Mouse (Mus musculus) testis, adult 2 months (tissue): Measurements from ENCODE around the gene Hist1h1c.
"Not testable (repeated sequence)": the region's sequence is repeated elsewhere in the genome, so short reads cannot be mapped to it uniquely, and the experiment has no call there.

ENCODE experiments used
- CTCF ChIP-seq: fragments of 200-500 bp; IDR thresholded peaks from 2 replicates; pipeline ENCODE4 v1.5.1; 2012; ENCODE audit warnings: low read depth, mild to moderate bottlenecking, inconsistent platforms, low read length, moderate library complexity; ENCODE audit not compliant: control insufficient read depth, insufficient read depth, insufficient replicate concordance
- POLR2A ChIP-seq: fragments of 200-500 bp; IDR thresholded peaks from 2 replicates; pipeline ENCODE4 v1.6.1; 2012; ENCODE audit warnings: low read depth, mild to moderate bottlenecking, inconsistent platforms, low read length, moderate library complexity; ENCODE audit not compliant: control insufficient read depth

- not testable (repeated sequence) for TF ChIP-seq CTCF, POLR2A
These were observed 31.0 kb downstream of the Hist1h1c start, which contains the start of gene Trim38 for GRCm38 (mm10) chr13:23769613-23770012.
